Comparison of ENCODE assay signal across 27 mouse cellular contexts in the genomic region with DNA sequence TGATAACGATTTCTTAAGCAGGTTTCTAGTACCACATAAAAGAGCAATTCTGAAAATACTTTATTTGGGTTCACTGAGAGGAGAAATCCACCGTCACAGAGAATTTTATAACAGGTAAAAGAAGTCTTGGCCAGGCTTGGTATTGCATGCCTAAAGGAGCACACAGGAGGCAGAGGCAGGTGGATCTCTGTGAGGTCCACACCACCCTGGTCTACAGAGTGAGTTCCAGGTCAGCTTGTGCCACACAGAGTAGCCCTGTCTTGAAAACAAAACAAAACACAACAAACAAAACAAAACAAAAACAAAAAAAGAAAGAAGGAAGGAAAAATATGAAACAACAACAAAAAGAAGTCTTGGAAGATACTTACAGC. TPM values are rescaled to one million over a fixed set of nuclear protein-coding genes. Genes with fewer than 3 reads are reported as not detected.
"Had no signal": no experiment of that assay in that cellular context is flagged by ENCODE, and none has a peak within 500 bp of the region (broad histone marks: within the 10 kb centered on the region; RNA-seq: fewer than 3 reads in every experiment).

No protein-coding gene starts in this region.

- H3K9ac ChIP-seq: heart, embryonic 13.5 days; heart, embryonic 15.5 days; hindbrain, embryonic 13.5 days; hindbrain, embryonic 15.5 days; kidney, embryonic 15.5 days; limb, embryonic 13.5 days; limb, embryonic 15.5 days; liver, embryonic 12.5 days; liver, embryonic 14.5 days had no signal

- H3K36me3 ChIP-seq: heart, embryonic 13.5 days; heart, embryonic 15.5 days; hindbrain, embryonic 13.5 days; hindbrain, embryonic 15.5 days; kidney, embryonic 15.5 days; limb, embryonic 13.5 days; limb, embryonic 15.5 days; liver, embryonic 12.5 days had no signal

- ATAC-seq: hindbrain, postnatal 0 days; liver, embryonic 12.5 days had no signal

- DNase-seq: gastrocnemius, adult 2 months; gastrocnemius, postnatal 10 days; gastrocnemius, postnatal 25 days; heart, adult 2 months; heart, postnatal 14 days; heart, postnatal 36 days; kidney, adult 11 months; kidney, adult 2 months; kidney, adult 9 months; kidney, postnatal 14 days; kidney, postnatal 36 days; layer of hippocampus, adult 9-11 months; layer of hippocampus, postnatal 36 days; left cerebral cortex, postnatal 4 days had no signal

- H3K4me1 ChIP-seq: heart, embryonic 13.5 days; heart, embryonic 15.5 days; hindbrain, embryonic 13.5 days; hindbrain, embryonic 15.5 days; kidney, embryonic 15.5 days; limb, embryonic 13.5 days; limb, embryonic 15.5 days; liver, embryonic 12.5 days had no signal

- H3K4me3 ChIP-seq: gastrocnemius, adult 2 months; heart, adult 2 months; heart, embryonic 13.5 days; heart, embryonic 15.5 days; hindbrain, embryonic 13.5 days; hindbrain, embryonic 15.5 days; kidney, embryonic 15.5 days; limb, embryonic 13.5 days; limb, embryonic 15.5 days; liver, embryonic 12.5 days had no signal

- H3K27me3 ChIP-seq: heart, embryonic 13.5 days; heart, embryonic 15.5 days; hindbrain, embryonic 13.5 days; hindbrain, embryonic 15.5 days; kidney, embryonic 15.5 days; limb, embryonic 15.5 days; liver, embryonic 12.5 days had no signal

- H3K4me2 ChIP-seq: heart, embryonic 11.5 days; heart, embryonic 13.5 days; heart, embryonic 15.5 days; hindbrain, embryonic 13.5 days; hindbrain, embryonic 15.5 days; kidney, embryonic 15.5 days; limb, embryonic 13.5 days; limb, embryonic 15.5 days; liver, embryonic 12.5 days had no signal

- H3K27ac ChIP-seq: gastrocnemius, adult 2 months; heart, adult 2 months; heart, embryonic 13.5 days; heart, embryonic 15.5 days; hindbrain, embryonic 13.5 days; hindbrain, embryonic 15.5 days; hindbrain, postnatal 0 days; kidney, embryonic 15.5 days; kidney, postnatal 0 days; limb, embryonic 13.5 days; limb, embryonic 15.5 days; liver, embryonic 12.5 days; liver, embryonic 14.5 days had no signal

- H3K9me3 ChIP-seq: heart, embryonic 13.5 days; heart, embryonic 15.5 days; hindbrain, embryonic 13.5 days; hindbrain, embryonic 15.5 days; kidney, embryonic 15.5 days; limb, embryonic 13.5 days; limb, embryonic 15.5 days; liver, embryonic 12.5 days had no signal

RNA-seq across cellular contexts. Expression of gene Rab30, which starts 53.1 kb away (rescaled TPM):
- total RNA-seq: hematopoietic stem cell, adult 5-6 weeks had no signal
